Mouse (Mus musculus): Measurements from ENCODE around the gene Ccr7.

GRCm38 (mm10) chr11:99155817-99156216, 940 bp upstream of the Ccr7 start:
- no peak for TF ChIP-seq GATA1 (IDR thresholded peaks at IDR 0.05; ENCODE audit: borderline replicate concordance, low read length)
- TF ChIP-seq FLI1 (IDR thresholded peaks at IDR 0.05; ENCODE audit: low read length), result no peak

Data from megakaryocyte, embryonic 14.5 days (primary cell).